Mouse (Mus musculus) megakaryocyte, embryonic 14.5 days (primary cell): Measurements from ENCODE around the gene Bub1b.

Experiments
- FLI1 ChIP-seq: IDR thresholded peaks from 2 replicates; pipeline ENCODE4 v1.6.1; 2012; ENCODE audit warnings: low read length, inconsistent platforms, mixed read lengths
- GATA1 ChIP-seq: IDR thresholded peaks from 3 replicates; pipeline ENCODE4 v1.6.1; 2012; ENCODE audit warnings: mixed read lengths, low read length, inconsistent platforms, borderline replicate concordance

DNA sequence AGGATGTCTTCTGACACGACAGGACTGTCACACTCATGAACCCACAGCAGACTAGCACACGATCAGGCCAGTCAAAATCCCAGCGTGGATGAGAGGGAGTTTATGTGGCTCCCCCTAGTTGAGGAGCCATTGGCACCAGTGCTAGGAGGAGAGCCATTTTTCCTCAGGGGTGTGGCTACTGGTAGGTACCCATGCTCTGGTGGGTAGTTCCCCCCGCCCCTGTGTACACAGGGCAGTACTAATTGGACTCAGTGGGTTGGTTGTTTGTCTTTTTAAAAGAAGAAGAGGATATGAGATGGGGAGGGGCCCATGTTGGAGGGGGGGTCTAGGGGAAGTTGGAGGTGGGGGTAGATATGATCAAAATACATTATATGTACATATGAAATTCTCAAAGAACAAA lies 36.0 kb upstream of the Bub1b start:
- TF ChIP-seq FLI1, result no peak
- TF ChIP-seq GATA1, result no peak
